Mouse (Mus musculus): ENCODE results near the gene Ly6g5b.
A peak's percentile ranks its signal among the peaks of the same experiment; 100 is the strongest.

Gene Ly6g5b

GRCm38 (mm10) chr17:35104079-35104478, 11.1 kb downstream of the Ly6g5b start:
- no peak for DNase-seq

GRCm38 (mm10) chr17:35103221-35103690, 12.0 kb downstream of the Ly6g5b start:
- DNase-seq: no peak

GRCm38 (mm10) chr17:35102299-35102698, 12.9 kb downstream of the Ly6g5b start:
- DNase-seq: no peak

- no peak for DNase-seq
Measured at GRCm38 (mm10) chr17:35101161-35101560, 14.1 kb downstream of the Ly6g5b start.

- DNase-seq: no peak
Measured at GRCm38 (mm10) chr17:35100196-35100765, 14.9 kb downstream of the Ly6g5b start.

- DNase-seq: peak; percentile 35
Measured at GRCm38 (mm10) chr17:35097164-35097655, 18.0 kb downstream of the Ly6g5b start.

- DNase-seq: no peak
Measured at GRCm38 (mm10) chr17:35096597-35096996, 18.6 kb downstream of the Ly6g5b start.

GRCm38 (mm10) chr17:35094475-35095365, 20.5 kb downstream of the Ly6g5b start:
- DNase-seq: no peak

- DNase-seq: no peak
Measured at GRCm38 (mm10) chr17:35092403-35093198, 22.6 kb downstream of the Ly6g5b start.

- DNase-seq: no peak
Measured at GRCm38 (mm10) chr17:35090166-35090932, 24.9 kb downstream of the Ly6g5b start.

- DNase-seq: peak; percentile 95
Measured at GRCm38 (mm10) chr17:35088825-35089644, 26.2 kb downstream of the Ly6g5b start, which contains the start of gene Abhd16a. Abhd16a (plus strand) TSS chr17:35089263.

GRCm38 (mm10) chr17:35088151-35088550, 27.1 kb downstream of the Ly6g5b start:
- peak; percentile 17 for DNase-seq

- no peak for DNase-seq
Measured at GRCm38 (mm10) chr17:35085208-35085865, 29.9 kb downstream of the Ly6g5b start, which contains the start of gene Ly6g6f. Ly6g6f (minus strand) TSS chr17:35085610.

- no peak for DNase-seq
Measured at GRCm38 (mm10) chr17:35083929-35084497, 31.2 kb downstream of the Ly6g5b start.

- DNase-seq: no peak
Measured at GRCm38 (mm10) chr17:35082841-35083576, 32.2 kb downstream of the Ly6g5b start.

- DNase-seq: no peak
Measured at GRCm38 (mm10) chr17:35080710-35081109, 34.5 kb downstream of the Ly6g5b start.

GRCm38 (mm10) chr17:35080248-35080647, 35.0 kb downstream of the Ly6g5b start:
- no peak for DNase-seq

- no peak for DNase-seq
Measured at GRCm38 (mm10) chr17:35079778-35080177, 35.5 kb downstream of the Ly6g5b start.

GRCm38 (mm10) chr17:35077786-35078233, 37.4 kb downstream of the Ly6g5b start, which contains the start of gene Ly6g6d:
Ly6g6d (minus strand) TSS chr17:35078065.
- no peak for DNase-seq
